Mouse (Mus musculus) myocyte (in vitro differentiated cells): Measurements from ENCODE around the gene Top2a.

Source experiments
- CEBPB ChIP-seq: IDR thresholded peaks from 2 replicates; pipeline ENCODE4 v1.6.1; 2011; ENCODE audit warnings: mild to moderate bottlenecking, moderate library complexity; ENCODE audit not compliant: poor library complexity, insufficient read depth, severe bottlenecking
- E2F4 ChIP-seq: IDR thresholded peaks from one replicate; pipeline ENCODE4 v1.6.1; 2011; ENCODE audit warnings: mild to moderate bottlenecking, control low read depth, moderate library complexity; ENCODE audit not compliant: insufficient read depth
- MAX ChIP-seq: IDR thresholded peaks from one replicate; pipeline ENCODE4 v1.6.1; 2011; ENCODE audit warnings: low read depth, mild to moderate bottlenecking, control low read depth
- MYOD1 ChIP-seq, 3 experiments: IDR thresholded peaks; one replicate each; pipeline ENCODE4 v1.6.1; 2011; ENCODE audit warnings: control low read depth in 2 of 3, low read depth in 2 of 3, mild to moderate bottlenecking in 2 of 3, moderate library complexity in 1 of 3; ENCODE audit not compliant: insufficient read length in 2 of 3, control insufficient read depth in 1 of 3
- MYOG ChIP-seq, 3 experiments: IDR thresholded peaks; one replicate each; pipeline ENCODE4 v1.6.1; 2011; ENCODE audit warnings: control low read depth in 2 of 3, low read depth in 2 of 3, mild to moderate bottlenecking in 2 of 3; ENCODE audit not compliant: insufficient read length in 2 of 3, control insufficient read depth in 1 of 3, insufficient read depth in 1 of 3
- POLR2A ChIP-seq: IDR thresholded peaks from one replicate; pipeline ENCODE4 v1.6.1; 2011; ENCODE audit warnings: low read depth, mild to moderate bottlenecking, control low read depth, moderate library complexity; ENCODE audit not compliant: insufficient read length
- POLR2AphosphoS2 ChIP-seq: IDR thresholded peaks from one replicate; pipeline ENCODE4 v1.6.1; 2011; ENCODE audit warnings: low read depth, control low read depth; ENCODE audit not compliant: insufficient read length
- REST ChIP-seq: IDR thresholded peaks from one replicate; pipeline ENCODE4 v1.6.1; 2011; ENCODE audit warnings: mild to moderate bottlenecking, control low read depth, moderate library complexity; ENCODE audit not compliant: insufficient read depth, insufficient read length
- SRF ChIP-seq: IDR thresholded peaks from one replicate; pipeline ENCODE4 v1.6.1; 2011; ENCODE audit warnings: low read depth; ENCODE audit not compliant: control insufficient read depth, insufficient read length
- TCF12 ChIP-seq: IDR thresholded peaks from one replicate; pipeline ENCODE4 v1.6.1; 2011; ENCODE audit warnings: mild to moderate bottlenecking, control low read depth; ENCODE audit not compliant: poor library complexity, insufficient read depth, severe bottlenecking
- TCF3 ChIP-seq: IDR thresholded peaks from one replicate; pipeline ENCODE4 v1.6.1; 2011; ENCODE audit warnings: low read depth, control low read depth; ENCODE audit not compliant: insufficient read length
- USF1 ChIP-seq: IDR thresholded peaks from one replicate; pipeline ENCODE4 v1.6.1; 2011; ENCODE audit warnings: low read depth, mild to moderate bottlenecking, control low read depth, moderate library complexity

DNA sequence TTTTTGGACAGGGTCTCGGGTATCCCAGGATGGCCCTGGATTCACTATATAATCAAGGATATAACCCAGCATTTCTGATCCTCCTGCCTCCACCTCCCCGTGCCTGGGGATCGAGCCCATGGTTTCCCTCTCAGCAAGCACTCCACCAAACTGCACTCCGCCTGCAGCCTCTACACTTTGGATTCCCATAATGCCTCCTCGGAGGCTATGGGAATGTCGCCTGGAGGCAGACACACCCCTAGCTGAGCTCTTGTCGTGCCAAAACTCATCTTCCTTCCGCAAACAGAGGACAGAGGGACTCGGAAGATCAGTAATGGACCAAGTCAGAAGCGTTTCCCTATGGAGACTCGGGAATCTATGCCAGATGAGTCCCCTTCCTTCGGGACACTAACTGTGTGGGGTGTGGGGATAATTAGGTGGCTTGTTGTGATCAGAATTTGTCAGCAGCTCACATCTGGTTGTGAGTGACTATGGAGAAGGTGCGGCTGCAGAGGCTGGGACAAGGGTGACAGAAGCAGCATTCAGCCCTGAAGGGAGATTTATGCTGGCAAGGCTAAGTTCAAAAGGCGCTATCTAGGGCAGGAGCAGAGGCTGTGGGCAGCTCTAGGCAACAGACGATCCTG lies 45.4 kb downstream of the Top2a start:
- TF ChIP-seq POLR2A = no peak
- no peak for TF ChIP-seq E2F4
- TF ChIP-seq REST = no peak
- TF ChIP-seq MYOG (IDR thresholded peaks at IDR 0.05; ENCODE audit: control insufficient read depth in 1 of 3, insufficient read depth in 1 of 3, insufficient read length in 2 of 3, low read depth in 2 of 3) = no peak
- TF ChIP-seq USF1 = no peak
- TF ChIP-seq MYOD1 (IDR thresholded peaks at IDR 0.05; ENCODE audit: control insufficient read depth in 1 of 3, insufficient read length in 2 of 3, low read depth in 2 of 3) = no peak
- TF ChIP-seq TCF3 = no peak
- TF ChIP-seq SRF = no peak
- no peak for TF ChIP-seq TCF12
- no peak for TF ChIP-seq POLR2AphosphoS2
- TF ChIP-seq CEBPB = no peak
- no peak for TF ChIP-seq MAX
